Mouse (Mus musculus) left cerebral cortex, adult 2 months (tissue): ENCODE data around the gene Adap1. TPM values are rescaled to one million over a fixed set of nuclear protein-coding genes. Genes with fewer than 3 reads are reported as not detected.
A peak's percentile ranks its signal among the peaks of the same experiment; 100 is the strongest.

Experiments
- DNase-seq, 2 experiments: peaks; one replicate each; pipeline ENCODE4 v3.0.0; 2021 to 2022; ENCODE audit warnings: low spot score in 2 of 2, mixed read lengths in 1 of 2; ENCODE audit errors: extremely low spot score in 1 of 2
- H3K27ac ChIP-seq: fragments of 200-600 bp; 2 replicates; pipeline ENCODE4 v1.8.1; 2022
- H3K4me3 ChIP-seq: fragments of 200-600 bp; 2 replicates; pipeline ENCODE4 v1.8.1; 2022
- CTCF ChIP-seq: fragments of 200-600 bp; IDR thresholded peaks from 2 replicates; pipeline ENCODE4 v1.8.1; 2022; ENCODE audit warnings: antibody characterized with exemption, mild to moderate bottlenecking, moderate library complexity
- intact Hi-C: fragments of 180-260 bp; cut with DNase I; formaldehyde crosslinking; loops from one replicate; pipeline ENCODE4 v1.15.1; 2025
- long read RNA-seq, 2 experiments: library from polyadenylated mRNA; stranded (forward); transcript quantifications; one replicate each; pipeline ENCODE4 v2.0.0; 2021; ENCODE audit warnings: borderline mapping rate in 2 of 2
- total RNA-seq, 2 experiments: library from RNA; stranded (reverse); gene quantifications; 2 replicates each; pipeline ENCODE4 v1.2.3; 2021

Adap1 gene
- total RNA-seq = 100 to 1,000 TPM; 242 to 256 TPM
- long read RNA-seq, experiment 1, transcript Adap1-201 (11 exons, 2,557 nt) = major isoform, 416 of 524 reads
- long read RNA-seq, experiment 1, partial matches to known transcripts = 20 of 524 reads
- long read RNA-seq, experiment 1, other reads (novel, unspliced or antisense) = 87 of 524 reads
- long read RNA-seq, experiment 2, transcript Adap1-201 (11 exons, 2,557 nt) = major isoform, 300 of 372 reads
- long read RNA-seq, experiment 2, partial matches to known transcripts = 25 of 372 reads
- long read RNA-seq, experiment 2, other reads (novel, unspliced or antisense) = 47 of 372 reads

DNA sequence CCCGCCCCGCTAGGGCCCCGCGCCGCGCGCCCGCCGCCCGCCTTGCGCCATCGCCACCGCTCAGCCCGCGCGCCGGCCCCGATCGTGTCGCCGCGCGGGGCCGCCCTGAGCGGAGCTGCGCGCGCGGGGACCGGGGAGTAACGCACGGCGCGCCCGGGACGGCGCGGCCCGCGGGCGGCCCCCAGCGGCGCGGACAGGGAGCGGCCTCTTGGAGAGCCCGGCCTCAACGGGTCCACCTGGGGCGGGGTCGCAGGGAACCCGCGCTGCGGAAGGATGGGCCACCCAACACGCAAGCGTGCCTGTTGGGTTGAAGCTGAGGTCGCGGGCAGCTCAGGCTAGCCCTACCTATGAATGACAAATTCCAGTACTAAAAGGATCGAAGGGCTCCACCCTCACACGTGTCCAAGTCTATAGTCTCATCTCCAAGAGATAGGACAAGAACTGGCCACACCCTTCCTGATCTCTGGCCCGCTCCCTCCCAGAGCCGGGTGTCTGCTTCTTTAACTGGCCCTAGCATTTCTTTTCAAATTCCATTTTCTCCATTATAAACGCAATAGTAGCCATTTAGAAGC lies at the start of gene Adap1:
Gene Adap1, minus strand, starts transcription at position 228 of the 572 bp plus-strand sequence.
- TF ChIP-seq CTCF = peak; percentile 61
- Histone ChIP-seq H3K4me3 (peak within 1 kb of the TSS; percentile 89), H3K27ac (peak within 1 kb of the TSS; percentile 94)
- intact Hi-C loops = loop anchor here (1.0 to 2.0 kb wide), 2 partner anchors 43 to 73 kb away; partner anchors contain the start of gene Get4
- peak; percentile 76 to 77 for DNase-seq

DNA sequence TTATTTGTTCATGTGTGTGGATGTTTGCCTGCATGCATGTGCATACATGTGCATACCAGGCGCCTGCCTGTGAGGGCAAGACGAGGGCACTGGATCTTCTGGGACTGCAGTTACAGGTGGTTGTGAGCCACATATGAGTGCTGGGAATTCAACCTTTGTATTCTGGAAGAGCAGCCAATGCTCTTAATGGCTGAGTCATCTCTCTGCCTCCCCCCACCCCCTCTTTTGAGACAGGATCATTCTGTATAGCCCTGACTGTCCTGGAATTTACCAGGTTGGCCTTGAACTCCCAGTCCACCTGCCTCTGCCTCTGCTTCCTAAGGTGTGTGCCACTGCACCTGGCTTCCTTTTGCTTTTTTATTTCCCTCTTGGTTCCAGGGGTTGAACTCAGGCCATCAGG lies 49.4 kb upstream of the Adap1 start:
- no peak for TF ChIP-seq CTCF
- intact Hi-C loops = no loop called here
- DNase-seq = no peak
- no peak overlapping the region for H3K4me3 ChIP-seq
- no peak overlapping the region for H3K27ac ChIP-seq

DNA sequence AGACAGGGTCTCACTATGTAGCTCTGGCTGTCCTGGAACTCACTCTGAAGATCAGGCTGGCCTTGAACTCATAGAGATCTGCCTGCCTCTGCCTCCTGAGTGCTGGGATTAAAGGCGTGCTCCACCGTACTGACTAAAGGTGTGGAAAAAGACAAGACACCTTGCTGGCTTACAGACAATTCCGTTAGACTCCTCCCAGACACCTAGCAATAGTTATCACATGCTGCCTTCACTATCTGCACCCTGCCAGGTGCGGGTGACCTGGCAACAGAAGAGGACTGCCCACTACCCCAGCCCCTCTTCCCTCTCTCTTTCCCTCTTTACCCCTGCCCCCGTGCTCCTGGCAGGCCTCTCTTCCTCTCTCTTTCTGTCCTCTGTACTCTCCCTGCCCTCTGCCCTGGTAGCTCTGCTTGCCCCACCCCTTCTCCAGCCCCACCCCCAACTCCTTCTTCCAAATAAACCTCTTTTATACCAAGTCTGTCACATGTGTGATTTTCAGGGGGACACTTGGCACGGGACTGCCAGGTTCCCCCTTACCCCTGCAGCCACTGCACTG lies 48.5 kb upstream of the Adap1 start:
- Histone ChIP-seq H3K4me3 (no peak overlapping the region), H3K27ac (no peak overlapping the region)
- intact Hi-C loops = no loop called here
- DNase-seq = no peak
- no peak for TF ChIP-seq CTCF

DNA sequence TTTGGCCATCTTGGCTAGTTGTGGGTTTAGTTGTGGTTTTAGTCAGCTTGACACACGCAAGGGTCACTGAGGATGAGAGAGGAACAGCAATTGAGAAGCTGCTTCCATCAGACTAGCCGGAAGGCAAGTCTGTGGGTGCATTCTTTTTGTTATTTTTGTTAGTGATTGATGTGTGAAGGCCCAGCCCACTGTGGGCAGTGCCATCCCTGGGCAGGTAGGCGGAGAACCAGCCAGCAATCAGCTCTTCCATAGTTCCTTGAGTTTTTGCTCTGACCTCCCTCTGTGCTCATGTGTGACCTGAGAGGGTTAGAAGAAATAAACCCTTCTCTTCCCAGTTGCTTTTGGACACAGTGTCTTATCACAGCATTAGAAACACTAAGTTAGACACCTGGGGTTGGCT lies 47.7 kb upstream of the Adap1 start:
- no peak for DNase-seq
- Histone ChIP-seq H3K27ac (peak overlapping the region; percentile 36; the same call in 1 of the 2 replicates), H3K4me3 (no peak overlapping the region)
- TF ChIP-seq CTCF = no peak
- intact Hi-C loops = no loop called here

DNA sequence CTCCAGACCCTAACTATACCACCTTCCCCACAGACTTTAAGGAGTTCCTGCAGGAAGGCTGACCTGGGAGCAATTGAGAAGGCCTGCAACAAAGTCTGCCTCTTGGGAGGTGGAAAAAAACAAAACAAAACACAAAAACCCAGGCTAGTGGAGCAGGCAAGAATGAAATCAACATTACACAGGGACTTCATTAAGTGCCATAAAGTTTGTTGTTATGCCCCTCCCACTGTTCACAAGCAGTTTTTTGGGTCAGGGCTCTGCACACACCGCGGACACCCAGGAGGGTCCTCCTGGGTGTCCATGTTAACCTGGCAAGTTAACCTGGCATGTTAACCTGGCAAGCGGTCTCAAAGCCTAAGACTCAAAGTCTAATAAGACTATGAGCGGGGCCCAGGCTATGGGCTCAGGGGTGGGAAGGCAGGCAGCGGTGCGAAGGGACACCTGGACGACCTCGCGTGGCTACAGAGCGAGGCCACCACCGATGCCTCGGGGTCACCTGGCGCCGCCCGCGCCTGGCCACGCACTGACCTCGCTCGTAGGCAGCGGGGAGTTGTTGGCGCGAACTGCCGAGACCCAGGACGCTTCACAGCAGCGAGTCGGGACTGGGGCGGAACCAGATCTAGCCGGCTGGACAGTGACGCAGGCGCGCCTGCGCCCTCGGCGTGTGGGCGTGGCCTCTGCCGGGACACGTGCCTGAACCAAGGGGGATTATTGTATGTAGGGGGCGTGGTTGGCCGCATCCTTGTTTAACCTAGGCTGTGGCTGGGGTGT lies 46.4 kb upstream of the Adap1 start:
- TF ChIP-seq CTCF = no peak
- intact Hi-C loops = no loop called here

DNA sequence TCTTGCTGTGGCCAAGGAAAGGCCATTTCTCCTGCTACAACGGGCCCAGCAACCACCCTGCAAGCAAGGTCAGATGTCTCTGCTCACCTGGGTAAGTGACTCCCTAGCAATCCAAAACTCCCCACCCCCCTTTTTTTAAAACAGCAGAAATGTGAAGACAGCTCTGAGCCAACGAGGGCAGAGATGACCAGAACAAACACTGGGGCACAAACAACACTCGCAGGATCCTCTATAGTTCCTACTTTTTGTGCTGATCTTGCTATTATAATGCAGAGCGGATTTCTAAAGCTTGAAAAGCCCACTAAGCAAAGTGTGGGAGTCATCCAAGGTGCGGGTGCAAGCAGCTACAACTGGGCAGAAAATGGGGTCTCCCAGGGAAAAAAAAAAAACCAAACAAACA lies 45.7 kb upstream of the Adap1 start:
- intact Hi-C loops = no loop called here
- DNase-seq = no peak
- Histone ChIP-seq H3K4me3 (peak overlapping the region; percentile 86), H3K27ac (peak overlapping the region; percentile 94; the same call in 1 of the 2 replicates)
- no peak for TF ChIP-seq CTCF

More for the DNA sequence above, 46.4 kb upstream of the Adap1 start:
- Histone ChIP-seq H3K27ac (peak overlapping the region; percentile 94), H3K4me3 (peak overlapping the region; percentile 86)
- DNase-seq = peak; percentile 86

DNA sequence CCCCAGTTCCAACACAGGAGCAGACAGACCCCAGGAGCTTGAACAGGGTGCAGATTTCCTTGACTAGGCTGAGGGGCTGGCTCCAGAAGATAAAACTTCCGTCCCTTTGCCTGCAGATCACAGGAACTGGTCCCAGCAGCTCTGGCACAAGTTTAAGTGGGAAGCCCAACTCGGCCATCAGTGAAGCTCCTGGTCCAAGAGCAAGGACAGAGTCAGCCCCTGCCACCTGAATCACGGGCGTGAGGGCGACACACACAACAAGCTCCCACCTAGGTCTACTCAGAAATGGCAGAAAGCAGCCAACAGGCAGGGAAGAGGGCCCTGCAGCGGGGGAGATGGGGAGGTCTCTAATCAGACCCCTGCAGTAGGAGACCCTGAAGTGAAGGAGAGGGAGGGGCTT lies 44.9 kb upstream of the Adap1 start:
- TF ChIP-seq CTCF = no peak
- Histone ChIP-seq H3K27ac (peak overlapping the region; percentile 94; the same call in 1 of the 2 replicates), H3K4me3 (no peak overlapping the region)
- intact Hi-C loops = no loop called here
- no peak for DNase-seq

DNA sequence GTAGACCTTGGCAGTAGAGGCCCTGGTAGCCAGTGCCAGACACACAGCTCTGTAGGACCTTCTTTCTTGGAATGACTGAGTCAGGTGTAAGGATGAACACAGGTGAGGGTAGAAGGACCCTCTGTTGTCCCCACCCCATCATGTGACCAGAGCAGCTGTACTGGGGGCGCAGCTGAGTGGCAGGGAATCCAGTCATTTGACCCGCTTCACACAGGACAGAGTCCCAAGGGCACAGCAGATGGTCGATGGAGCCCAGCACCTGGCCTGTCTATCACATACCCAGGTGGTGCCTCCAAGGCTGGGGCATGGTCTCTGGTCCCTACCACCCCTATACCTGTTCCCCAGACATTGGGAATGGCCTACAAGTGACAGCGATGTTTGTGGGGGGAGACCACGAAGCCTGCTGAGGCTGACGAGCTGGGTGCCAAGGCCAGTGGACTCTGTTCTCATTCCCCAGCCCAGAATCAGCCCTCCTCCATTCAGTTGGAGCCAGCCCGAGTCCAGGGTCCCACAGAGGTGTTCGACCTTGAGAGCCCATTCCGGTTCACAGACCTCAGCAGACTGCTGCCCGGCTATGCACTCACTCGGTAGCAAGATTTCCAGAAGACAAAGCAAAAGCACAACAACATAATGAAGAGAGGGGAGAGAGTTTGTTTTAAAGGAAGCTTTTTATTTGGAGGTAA lies 43.4 kb upstream of the Adap1 start:
- TF ChIP-seq CTCF = no peak

DNA sequence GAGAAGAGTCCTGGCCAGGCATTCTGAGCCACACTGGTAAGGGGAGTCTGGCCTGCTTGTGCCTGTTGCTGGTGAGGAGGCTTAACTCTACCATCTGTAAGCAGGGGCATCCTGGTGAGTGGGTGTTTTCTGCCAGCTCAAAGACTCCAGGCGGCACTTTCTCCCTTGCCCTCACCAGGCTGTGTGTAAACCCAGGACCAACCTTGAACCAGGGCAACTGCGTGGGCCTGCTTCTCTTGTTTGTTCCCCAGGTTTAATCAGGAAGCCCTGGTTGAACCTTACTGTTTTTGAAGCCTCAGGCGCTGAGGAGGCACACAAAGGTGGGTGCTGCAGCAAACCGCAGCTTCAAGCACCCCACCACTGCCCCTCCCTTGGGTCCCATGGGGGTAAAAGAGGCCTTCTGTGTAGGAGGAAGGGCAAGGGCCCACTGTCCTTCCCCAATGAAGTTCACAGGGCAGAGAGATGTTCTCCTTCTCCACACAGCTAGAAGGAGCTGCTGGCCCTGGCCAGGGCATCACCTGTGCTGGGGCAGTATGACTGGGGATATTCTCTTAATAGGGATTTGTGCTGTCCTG lies 42.5 kb upstream of the Adap1 start:
- intact Hi-C loops = no loop called here
- no peak for TF ChIP-seq CTCF
- DNase-seq = no peak
- no peak overlapping the region for H3K4me3 ChIP-seq
- peak overlapping the region; percentile 37 for H3K27ac ChIP-seq

More for the DNA sequence above, 43.4 kb upstream of the Adap1 start:
- intact Hi-C loops = no loop called here
- Histone ChIP-seq H3K4me3 (no peak overlapping the region), H3K27ac (no peak overlapping the region; the same call in 1 of the 2 replicates)
- DNase-seq = no peak

DNA sequence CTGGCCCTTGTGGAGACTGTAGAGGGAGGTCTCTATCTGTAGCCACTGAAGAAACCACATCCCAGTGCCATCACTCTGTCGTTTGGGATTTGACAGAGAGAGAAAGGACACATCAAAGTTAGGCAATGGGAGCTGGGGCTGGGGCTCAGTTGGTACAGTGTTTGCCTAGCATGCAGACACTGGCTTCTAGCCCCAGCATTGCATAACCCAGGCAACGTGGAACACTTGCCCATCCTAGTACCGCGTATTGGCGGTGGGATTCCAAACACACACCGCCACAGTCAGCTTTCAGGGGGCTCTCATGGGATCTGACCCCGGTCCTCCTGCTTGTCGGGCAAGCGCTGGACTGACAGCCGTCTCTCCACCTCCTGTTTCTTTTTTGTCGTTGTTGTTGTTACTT lies 41.1 kb upstream of the Adap1 start:
- no peak for TF ChIP-seq CTCF
- H3K4me3 ChIP-seq = no peak overlapping the region
- no peak for DNase-seq
- intact Hi-C loops = no loop called here
- 0 out of 2 replicates have a peak overlapping the region, but pooled peaks have one; percentile 28 for H3K27ac ChIP-seq

DNA sequence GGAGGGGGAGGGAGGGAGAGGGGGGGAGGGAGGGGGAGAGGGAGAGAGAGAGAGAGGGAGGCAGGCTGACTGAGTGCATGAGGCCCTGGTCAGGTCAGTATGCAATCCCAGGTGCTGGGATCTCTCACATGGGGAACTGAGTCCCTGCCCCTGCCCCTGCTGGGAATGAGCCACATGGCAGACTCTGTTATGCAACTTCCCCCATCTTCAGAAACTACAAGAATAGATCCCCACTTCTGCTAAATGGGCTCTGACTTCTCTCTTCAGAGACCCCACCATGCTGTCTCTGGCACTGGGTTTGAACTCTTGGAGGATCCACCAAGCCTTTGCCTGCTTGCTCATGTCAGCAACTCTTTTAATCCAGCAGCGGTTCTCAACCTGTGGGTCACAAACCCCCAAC lies 40.4 kb upstream of the Adap1 start:
- Histone ChIP-seq H3K4me3 (no peak overlapping the region), H3K27ac (no peak overlapping the region)
- DNase-seq = no peak
- intact Hi-C loops = loop anchor here (2.0 kb wide), 1 partner anchor 103 kb away; no protein-coding TSS in a partner anchor
- TF ChIP-seq CTCF = no peak
